Mouse (Mus musculus): Measurements from ENCODE around the gene Myh3. TPM values are rescaled to one million over a fixed set of nuclear protein-coding genes. Genes with fewer than 3 reads are reported as not detected.

Gene Myh3
- 0.30 and 0.46 TPM in 2 replicates for polyA plus RNA-seq (2014; fragmentation: Nextera tagmentation; extraction: Ambion mirVana)

DNA sequence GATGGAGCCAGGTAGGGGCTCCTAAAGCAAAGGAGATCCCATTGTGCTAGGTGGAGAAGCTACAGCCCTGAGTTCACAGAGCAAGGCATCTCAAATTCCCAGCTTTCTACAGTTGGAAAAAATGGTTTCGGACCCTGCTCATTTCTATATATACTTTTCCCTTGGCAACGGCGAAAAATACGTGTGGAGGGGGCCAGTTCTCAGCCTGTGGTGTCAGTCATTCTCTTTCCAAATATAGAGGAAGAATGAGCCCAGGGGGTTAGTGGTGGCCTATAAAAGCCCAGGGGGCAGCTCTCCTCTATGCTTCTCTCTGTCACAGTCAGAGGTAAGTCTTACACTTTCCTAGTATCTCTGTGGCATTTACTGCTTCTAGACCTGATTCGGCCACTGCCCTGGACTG, at the start of gene Myh3:
TSS of gene Myh3 (plus strand) at position 301 of the 400 bp plus-strand sequence.
- WGBS = 90% methylated on average over 5 of the region's 5 CpGs
- Histone ChIP-seq H3K4me1 (replicated peaks; ENCODE audit: control insufficient read depth, insufficient read depth, low read length) (0 out of 2 replicates have a peak, but pooled peaks cover 4% of the 10 kb centered on the region), H3K4me2 (ENCODE audit: low read length) (no peak within 1 kb of the TSS), H3K4me3 (ENCODE audit: low read depth, low read length) (no peak within 1 kb of the TSS), H3K36me3 (ENCODE audit: control insufficient read depth, insufficient read depth, low read length) (no peaks in the 10 kb centered on the region), H3K27me3 (replicated peaks; ENCODE audit: control insufficient read depth, insufficient read depth, low read length) (0 out of 2 replicates have a peak, but pooled peaks cover 2% of the 10 kb centered on the region), H3K27ac (ENCODE audit: low read depth) (no peak within 1 kb of the TSS), H3K9me3 (ENCODE audit: control insufficient read depth, low read length) (no peaks in the 10 kb centered on the region), H3K9ac (ENCODE audit: low read length) (no peak within 1 kb of the TSS)
- DNase-seq (ENCODE audit: low spot score) (no peak), ATAC-seq (replicated peaks; ENCODE audit: low FRiP score, low TSS enrichment, low read depth) (no peak)

DNA sequence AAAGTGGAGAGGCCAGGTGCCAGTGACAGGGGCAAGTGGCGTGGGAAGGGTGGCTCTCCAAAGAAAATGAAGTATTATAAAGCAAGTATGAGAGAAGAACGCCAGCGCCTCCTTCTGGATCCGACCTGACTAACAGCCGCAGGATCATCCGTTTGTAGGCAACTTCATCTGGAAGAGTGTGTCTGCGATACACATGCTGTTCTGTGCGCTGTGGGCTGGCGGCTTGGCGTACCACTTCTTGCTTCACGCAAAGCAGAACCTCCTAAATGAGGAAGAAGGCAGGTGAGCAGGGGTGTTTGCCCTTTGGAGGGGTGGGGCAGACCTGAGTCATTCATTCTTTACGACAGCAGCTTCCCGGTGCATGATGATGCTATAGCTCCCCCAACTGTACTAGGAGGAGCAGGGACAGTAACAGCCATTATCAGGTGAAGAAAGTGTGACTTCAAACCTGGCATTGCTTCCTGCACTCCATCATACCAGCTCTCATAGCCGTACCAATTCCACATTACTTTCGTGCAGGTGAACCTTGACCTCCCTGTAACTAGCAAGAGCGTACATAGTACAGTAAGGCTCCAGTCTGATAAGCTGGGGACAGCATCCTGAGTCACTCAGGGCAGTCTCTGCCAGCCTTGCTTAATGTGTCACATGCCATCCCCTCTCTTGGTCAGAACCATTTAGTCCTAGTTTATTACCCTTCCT, 47.0 kb upstream of the Myh3 start:
- DNase-seq (ENCODE audit: low spot score) (no peak), ATAC-seq (replicated peaks; ENCODE audit: low FRiP score, low TSS enrichment, low read depth) (peak; percentile 45)
- no peak overlapping the region for H3K27ac ChIP-seq (ENCODE audit: low read depth)

DNA sequence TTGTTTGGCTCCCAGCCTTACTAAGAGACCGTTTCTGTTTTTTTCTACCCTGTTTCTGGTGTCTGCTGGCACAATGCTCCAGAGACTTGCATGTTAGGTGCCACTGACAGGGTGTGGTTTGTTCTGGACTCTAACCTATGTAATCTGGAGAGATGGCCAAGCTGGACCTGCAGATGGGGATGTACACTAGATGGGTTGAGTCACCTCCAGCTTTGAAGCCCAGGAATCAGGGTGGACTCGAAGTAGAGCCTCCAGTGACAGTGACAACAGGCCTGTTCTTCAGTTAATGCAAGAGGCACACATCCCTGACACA, 46.5 kb upstream of the Myh3 start:
- H3K36me3 ChIP-seq (ENCODE audit: control insufficient read depth, insufficient read depth, low read length) = no peaks in the 10 kb centered on the region
- no peak for DNase-seq (ENCODE audit: low spot score)
- no peaks in the 10 kb centered on the region for H3K9me3 ChIP-seq (ENCODE audit: control insufficient read depth, low read length)
- H3K27ac ChIP-seq (ENCODE audit: low read depth) = no peak overlapping the region
- no peak overlapping the region for H3K4me3 ChIP-seq (ENCODE audit: low read depth, low read length)
- no peaks in the 10 kb centered on the region for H3K4me1 ChIP-seq (replicated peaks; ENCODE audit: control insufficient read depth, insufficient read depth, low read length)
- no peak overlapping the region for H3K4me2 ChIP-seq (ENCODE audit: low read length)
- H3K9ac ChIP-seq (ENCODE audit: low read length) = no peak overlapping the region
- ATAC-seq (replicated peaks; ENCODE audit: low FRiP score, low TSS enrichment, low read depth) = peak; percentile 32; the same call in 1 of the 2 replicates
- 48% methylated on average over 2 of the region's 2 CpGs for WGBS
- no peaks in the 10 kb centered on the region for H3K27me3 ChIP-seq (replicated peaks; ENCODE audit: control insufficient read depth, insufficient read depth, low read length)

More for the DNA sequence above, 47.0 kb upstream of the Myh3 start:
- Histone ChIP-seq H3K4me3 (ENCODE audit: low read depth, low read length) (no peak overlapping the region), H3K4me1 (replicated peaks; ENCODE audit: control insufficient read depth, insufficient read depth, low read length) (no peaks in the 10 kb centered on the region), H3K36me3 (ENCODE audit: control insufficient read depth, insufficient read depth, low read length) (no peaks in the 10 kb centered on the region), H3K9me3 (ENCODE audit: control insufficient read depth, low read length) (no peaks in the 10 kb centered on the region), H3K4me2 (ENCODE audit: low read length) (no peak overlapping the region), H3K9ac (ENCODE audit: low read length) (no peak overlapping the region), H3K27me3 (replicated peaks; ENCODE audit: control insufficient read depth, insufficient read depth, low read length) (no peaks in the 10 kb centered on the region)
- 54% methylated on average over 16 of the region's 16 CpGs for WGBS

DNA sequence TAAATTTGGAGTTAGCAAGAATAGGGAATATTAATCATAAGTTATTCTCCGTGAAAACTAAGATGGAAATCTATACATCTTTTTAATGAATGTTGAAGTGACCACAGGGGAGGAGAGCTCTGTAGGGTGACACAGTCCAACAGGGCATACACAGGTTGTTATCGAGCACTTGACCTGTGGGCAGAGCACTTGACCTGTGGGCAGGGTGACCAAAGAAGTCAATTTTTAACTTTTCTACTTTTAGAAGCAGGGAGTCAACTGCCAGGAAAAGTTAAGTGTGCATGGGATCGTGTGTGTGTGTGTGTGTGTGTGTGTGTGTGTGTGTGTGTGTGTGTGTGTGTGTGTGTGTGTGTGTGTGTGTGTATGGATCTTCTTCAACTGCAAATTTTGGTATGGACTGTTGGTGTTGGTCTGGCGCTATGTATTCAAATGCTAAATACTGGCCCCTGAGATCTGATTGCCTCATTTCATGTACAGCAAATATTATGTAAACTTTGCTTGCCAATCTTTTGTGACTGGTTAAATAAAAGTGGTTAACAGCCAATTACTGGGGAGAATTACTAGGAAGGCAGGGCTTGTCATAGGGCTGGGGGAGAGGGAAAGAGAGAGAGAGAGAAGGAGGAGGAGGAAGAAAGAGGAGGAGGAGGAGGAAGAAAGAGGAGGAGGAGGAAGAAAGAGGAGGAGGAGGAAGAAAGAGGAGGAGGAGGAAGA, 43.2 kb upstream of the Myh3 start:
- no peaks in the 10 kb centered on the region for H3K27me3 ChIP-seq (replicated peaks; ENCODE audit: control insufficient read depth, insufficient read depth, low read length)
- no peak overlapping the region for H3K4me2 ChIP-seq (ENCODE audit: low read length)
- DNase-seq (ENCODE audit: low spot score) = no peak
- WGBS = 72% methylated on average over 4 of the region's 4 CpGs
- no peak overlapping the region for H3K4me3 ChIP-seq (ENCODE audit: low read depth, low read length)
- H3K27ac ChIP-seq (ENCODE audit: low read depth) = no peak overlapping the region
- no peaks in the 10 kb centered on the region for H3K9me3 ChIP-seq (ENCODE audit: control insufficient read depth, low read length)
- no peak for ATAC-seq (replicated peaks; ENCODE audit: low FRiP score, low TSS enrichment, low read depth)
- H3K36me3 ChIP-seq (ENCODE audit: control insufficient read depth, insufficient read depth, low read length) = peaks cover 23% of the 10 kb centered on the region
- H3K9ac ChIP-seq (ENCODE audit: low read length) = no peak overlapping the region
- H3K4me1 ChIP-seq (replicated peaks; ENCODE audit: control insufficient read depth, insufficient read depth, low read length) = no peaks in the 10 kb centered on the region

DNA sequence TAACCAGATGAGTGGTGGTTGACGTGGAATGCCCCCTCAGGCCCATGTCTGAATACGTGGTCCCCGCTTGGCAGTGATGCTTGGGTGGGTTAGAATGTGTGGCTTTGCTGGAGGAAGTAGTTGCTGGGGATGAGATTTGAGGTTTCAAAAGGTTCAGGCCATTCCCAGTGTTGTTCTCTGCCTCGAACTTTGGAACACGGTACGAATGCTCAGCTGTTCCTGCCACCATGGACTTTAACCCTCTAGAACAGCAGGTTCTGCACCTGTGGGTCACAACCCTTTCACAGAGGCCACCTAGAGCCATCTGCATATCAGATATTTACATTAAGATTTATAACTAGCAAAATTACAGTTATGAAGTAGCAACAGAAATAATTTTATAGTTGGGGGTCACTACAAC, 41.9 kb upstream of the Myh3 start:
- no peaks in the 10 kb centered on the region for H3K4me1 ChIP-seq (replicated peaks; ENCODE audit: control insufficient read depth, insufficient read depth, low read length)
- peaks cover 36% of the 10 kb centered on the region for H3K36me3 ChIP-seq (ENCODE audit: control insufficient read depth, insufficient read depth, low read length)
- H3K27me3 ChIP-seq (replicated peaks; ENCODE audit: control insufficient read depth, insufficient read depth, low read length) = no peaks in the 10 kb centered on the region
- no peak overlapping the region for H3K9ac ChIP-seq (ENCODE audit: low read length)
- H3K4me2 ChIP-seq (ENCODE audit: low read length) = no peak overlapping the region
- ATAC-seq (replicated peaks; ENCODE audit: low FRiP score, low TSS enrichment, low read depth) = no peak
- H3K27ac ChIP-seq (ENCODE audit: low read depth) = no peak overlapping the region
- H3K9me3 ChIP-seq (ENCODE audit: control insufficient read depth, low read length) = no peaks in the 10 kb centered on the region
- H3K4me3 ChIP-seq (ENCODE audit: low read depth, low read length) = no peak overlapping the region
- no peak for DNase-seq (ENCODE audit: low spot score)
- WGBS = 88% methylated on average over 6 of the region's 6 CpGs

DNA sequence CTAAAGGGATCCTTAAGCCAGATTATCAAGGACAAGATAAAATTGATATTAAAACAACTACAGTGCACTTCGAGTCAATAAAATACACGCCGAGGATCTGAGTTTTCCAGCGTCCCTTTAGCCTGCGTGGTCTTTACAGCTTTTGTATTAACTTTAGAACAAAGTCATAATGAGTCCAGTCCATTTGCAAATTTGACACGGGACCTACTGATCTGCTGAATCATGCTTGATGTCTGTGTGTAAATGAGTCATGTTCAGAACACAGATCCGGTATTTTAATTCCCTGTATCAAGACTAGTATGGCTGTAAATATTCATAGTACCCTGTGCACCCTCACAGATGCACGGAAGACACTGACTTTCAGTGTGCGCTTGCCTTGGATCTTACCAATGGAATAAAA, 41.2 kb upstream of the Myh3 start:
- H3K27me3 ChIP-seq (replicated peaks; ENCODE audit: control insufficient read depth, insufficient read depth, low read length) = no peaks in the 10 kb centered on the region
- H3K27ac ChIP-seq (ENCODE audit: low read depth) = no peak overlapping the region
- peaks cover 43% of the 10 kb centered on the region for H3K36me3 ChIP-seq (ENCODE audit: control insufficient read depth, insufficient read depth, low read length)
- H3K4me3 ChIP-seq (ENCODE audit: low read depth, low read length) = no peak overlapping the region
- ATAC-seq (replicated peaks; ENCODE audit: low FRiP score, low TSS enrichment, low read depth) (no peak), DNase-seq (ENCODE audit: low spot score) (no peak)
- no peak overlapping the region for H3K4me2 ChIP-seq (ENCODE audit: low read length)
- 95% methylated on average over 9 of the region's 9 CpGs for WGBS
- H3K9ac ChIP-seq (ENCODE audit: low read length) = no peak overlapping the region
- no peaks in the 10 kb centered on the region for H3K9me3 ChIP-seq (ENCODE audit: control insufficient read depth, low read length)
- no peaks in the 10 kb centered on the region for H3K4me1 ChIP-seq (replicated peaks; ENCODE audit: control insufficient read depth, insufficient read depth, low read length)

DNA sequence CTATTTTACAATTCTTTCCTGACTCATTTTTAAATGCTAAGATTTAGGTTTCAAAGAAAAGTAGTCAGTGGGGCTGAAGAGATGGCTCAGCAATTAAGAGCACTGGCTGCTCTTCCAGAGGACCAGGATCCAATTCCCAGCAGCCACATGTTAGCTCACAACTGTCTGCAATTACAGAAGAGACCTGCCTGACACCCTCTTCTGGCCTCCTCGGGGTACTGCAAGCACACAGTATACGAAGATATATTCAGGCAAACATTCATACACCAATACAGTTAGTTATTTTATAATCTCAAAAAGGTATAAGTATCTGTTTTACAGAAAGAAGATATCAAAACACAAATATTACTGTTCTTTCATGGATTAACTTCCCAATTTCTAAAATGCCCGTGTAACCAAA, 38.3 kb upstream of the Myh3 start:
- H3K4me2 ChIP-seq (ENCODE audit: low read length) = no peak overlapping the region

DNA sequence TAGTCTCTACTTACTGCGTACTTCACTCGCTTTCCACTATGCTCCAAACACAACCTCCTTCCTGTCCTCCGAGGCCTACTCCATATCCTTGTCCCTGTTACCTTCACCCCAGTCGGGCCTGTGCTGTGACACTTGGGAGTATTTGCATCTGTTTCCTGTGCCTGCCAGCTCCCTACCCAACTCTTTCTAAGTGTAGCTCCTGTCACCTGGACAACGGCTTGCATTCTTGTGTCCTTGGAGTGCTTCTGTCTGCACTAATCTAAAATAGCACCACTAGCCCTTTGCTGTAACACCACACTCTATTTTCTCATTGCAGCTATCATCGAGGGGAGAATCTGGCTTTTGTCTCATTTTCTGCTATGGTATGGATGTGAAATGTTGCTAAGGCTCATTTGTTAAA, 37.6 kb upstream of the Myh3 start:
- no peaks in the 10 kb centered on the region for H3K4me1 ChIP-seq (replicated peaks; ENCODE audit: control insufficient read depth, insufficient read depth, low read length)
- no peak overlapping the region for H3K9ac ChIP-seq (ENCODE audit: low read length)
- peaks cover 45% of the 10 kb centered on the region for H3K36me3 ChIP-seq (ENCODE audit: control insufficient read depth, insufficient read depth, low read length)
- H3K4me2 ChIP-seq (ENCODE audit: low read length) = no peak overlapping the region
- no peak for ATAC-seq (replicated peaks; ENCODE audit: low FRiP score, low TSS enrichment, low read depth)
- H3K4me3 ChIP-seq (ENCODE audit: low read depth, low read length) = no peak overlapping the region
- no peaks in the 10 kb centered on the region for H3K27me3 ChIP-seq (replicated peaks; ENCODE audit: control insufficient read depth, insufficient read depth, low read length)
- WGBS = 91% methylated on average over 6 of the region's 6 CpGs
- DNase-seq (ENCODE audit: low spot score) = no peak
- no peaks in the 10 kb centered on the region for H3K9me3 ChIP-seq (ENCODE audit: control insufficient read depth, low read length)
- H3K27ac ChIP-seq (ENCODE audit: low read depth) = no peak overlapping the region

More for the DNA sequence above, 38.3 kb upstream of the Myh3 start:
- Histone ChIP-seq H3K4me3 (ENCODE audit: low read depth, low read length) (no peak overlapping the region), H3K27me3 (replicated peaks; ENCODE audit: control insufficient read depth, insufficient read depth, low read length) (no peaks in the 10 kb centered on the region), H3K27ac (ENCODE audit: low read depth) (no peak overlapping the region), H3K9me3 (ENCODE audit: control insufficient read depth, low read length) (no peaks in the 10 kb centered on the region), H3K36me3 (ENCODE audit: control insufficient read depth, insufficient read depth, low read length) (peaks cover 45% of the 10 kb centered on the region), H3K4me1 (replicated peaks; ENCODE audit: control insufficient read depth, insufficient read depth, low read length) (no peaks in the 10 kb centered on the region), H3K9ac (ENCODE audit: low read length) (no peak overlapping the region)
- ATAC-seq (replicated peaks; ENCODE audit: low FRiP score, low TSS enrichment, low read depth) (no peak), DNase-seq (ENCODE audit: low spot score) (no peak)
- 92% methylated on average over 3 of the region's 3 CpGs for WGBS

DNA sequence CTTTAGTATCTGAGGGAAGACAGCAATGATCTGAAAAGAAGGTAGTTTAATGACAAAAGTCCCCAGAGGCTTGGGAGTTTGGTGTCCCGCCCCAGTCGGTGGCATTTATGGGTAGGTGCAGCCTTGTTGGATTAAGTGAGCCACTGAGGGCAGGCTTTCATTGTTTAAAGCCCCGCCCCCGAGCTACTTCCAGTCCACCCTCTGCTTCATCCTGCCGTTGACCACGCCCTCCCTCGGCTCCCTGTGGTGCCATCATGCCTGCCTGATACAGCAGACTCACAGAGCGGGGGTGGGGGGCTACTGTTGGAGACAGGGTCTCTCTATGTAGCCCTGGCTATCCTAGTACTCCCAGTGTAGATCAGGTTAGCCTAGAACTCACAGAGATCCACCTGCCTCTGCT, 35.1 kb upstream of the Myh3 start:
- H3K36me3 ChIP-seq (ENCODE audit: control insufficient read depth, insufficient read depth, low read length) = peaks cover 37% of the 10 kb centered on the region
- ATAC-seq (replicated peaks; ENCODE audit: low FRiP score, low TSS enrichment, low read depth) = no peak
- DNase-seq (ENCODE audit: low spot score) = no peak
- no peak overlapping the region for H3K27ac ChIP-seq (ENCODE audit: low read depth)
- 63% methylated on average over 8 of the region's 8 CpGs for WGBS
- H3K27me3 ChIP-seq (replicated peaks; ENCODE audit: control insufficient read depth, insufficient read depth, low read length) = no peaks in the 10 kb centered on the region
- no peaks in the 10 kb centered on the region for H3K4me1 ChIP-seq (replicated peaks; ENCODE audit: control insufficient read depth, insufficient read depth, low read length)
- no peaks in the 10 kb centered on the region for H3K9me3 ChIP-seq (ENCODE audit: control insufficient read depth, low read length)
- no peak overlapping the region for H3K4me3 ChIP-seq (ENCODE audit: low read depth, low read length)
- H3K4me2 ChIP-seq (ENCODE audit: low read length) = no peak overlapping the region
- H3K9ac ChIP-seq (ENCODE audit: low read length) = no peak overlapping the region
